Mouse (Mus musculus) ovary, adult 10 weeks (tissue): ENCODE data around the gene A630089N07Rik. TPM values are rescaled to one million over a fixed set of nuclear protein-coding genes. Genes with fewer than 3 reads are reported as not detected.

Experiments used
- polyA plus RNA-seq: library from polyadenylated mRNA; stranded (reverse); fragments of 350-450 nt; fragmentation: Illumina TruSeq; extraction: RNeasy Lipid Tissue Mini Kit (QIAGEN cat#74804); gene quantifications from one replicate; pipeline ENCODE4 v1.2.3, GENCODE M21; 2014

A630089N07Rik gene
- polyA plus RNA-seq, result 29.8 TPM

GRCm38 (mm10) chr16:98081889-98082818 lies at the start of gene A630089N07Rik:
Gene A630089N07Rik, minus strand, starts transcription at chr16:98082450.

GRCm38 (mm10) chr16:97996616-97997382 lies 85.5 kb downstream of the A630089N07Rik start, which contains the start of gene B230307C23Rik:
Gene B230307C23Rik, plus strand, starts transcription at chr16:97997315.

DNA sequence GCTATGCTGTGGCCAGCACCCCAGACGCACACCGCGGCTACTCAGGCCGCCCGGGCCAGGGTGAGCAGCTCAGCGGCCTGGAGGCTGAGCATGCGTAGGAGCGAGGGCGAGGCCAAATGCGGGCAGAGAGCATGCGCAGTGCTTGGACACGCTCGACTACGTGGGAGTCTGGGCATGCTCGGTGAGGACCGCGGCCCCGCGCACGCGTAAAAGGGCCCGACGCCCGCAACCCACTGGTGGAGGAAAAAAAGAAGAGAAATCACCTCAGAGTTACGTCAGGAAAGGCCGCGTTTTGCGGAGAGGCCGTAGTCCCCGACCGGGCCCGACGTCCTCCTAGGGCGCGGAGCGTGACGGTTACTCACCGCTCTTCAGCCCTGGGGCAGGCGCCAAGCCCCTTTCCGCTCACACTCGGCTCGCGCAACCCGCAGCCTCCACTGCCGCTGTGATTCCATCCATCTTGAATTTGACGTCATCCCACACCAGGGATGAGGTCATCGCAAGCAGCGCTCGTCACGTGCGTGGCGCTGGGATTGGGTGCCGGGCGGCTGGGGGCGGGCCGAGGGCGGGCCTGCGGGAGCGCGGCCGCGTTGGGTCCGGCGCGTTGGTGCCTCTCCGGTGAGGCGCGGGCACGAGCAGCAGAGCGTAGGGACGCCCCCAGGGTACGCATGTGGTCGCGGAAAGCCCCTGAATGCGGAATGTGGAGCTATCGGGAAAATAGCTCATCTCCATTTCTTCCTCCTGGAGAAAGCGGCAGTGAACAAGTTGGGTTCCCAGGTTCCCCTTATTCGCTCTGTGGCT lies 119.9 kb downstream of the A630089N07Rik start, which contains the start of the genes C2cd2 and Zbtb21:
TSS of gene C2cd2 (minus strand) at position 448 of the 798 bp plus-strand sequence.
TSS of gene Zbtb21 (minus strand) at position 472 of the 798 bp plus-strand sequence.

Other genes with a start within 250 kb of the A630089N07Rik start
- 4.8 TPM for gene Prdm15, start 230.6 kb downstream of the A630089N07Rik start, polyA plus RNA-seq
- 19.4 TPM for gene C2cd2, start 119.9 kb downstream of the A630089N07Rik start, polyA plus RNA-seq
- gene Zbtb21, start 119.8 kb downstream of the A630089N07Rik start, polyA plus RNA-seq, result 7.9 TPM
- 41.6 TPM for gene B230307C23Rik, start 85.1 kb downstream of the A630089N07Rik start, polyA plus RNA-seq